Mouse (Mus musculus): ENCODE data around the gene Ssc5d. TPM values are rescaled to one million over a fixed set of nuclear protein-coding genes. Genes with fewer than 3 reads are reported as not detected.
A peak's percentile ranks its signal among the peaks of the same experiment; 100 is the strongest.

Gene Ssc5d
- polyA plus RNA-seq, 1 experiment from 2014 or later, result 1.6 TPM

GRCm38 (mm10) chr7:4899649-4900522 is 25.7 kb upstream of the Ssc5d start:
- peak; percentile 56; the same call in 1 of the 2 replicates for ATAC-seq (ENCODE audit: low FRiP score)
- 5% methylated on average over 19 of the region's 19 CpGs for WGBS
- no peak overlapping the region for H3K27ac ChIP-seq (ENCODE audit: low read depth, low read length)

GRCm38 (mm10) chr7:4900523-4900851 is 25.1 kb upstream of the Ssc5d start:
- no peaks in the 10 kb centered on the region for H3K36me3 ChIP-seq (ENCODE audit: control insufficient read depth, insufficient read depth, low read length)
- H3K4me3 ChIP-seq (ENCODE audit: low read depth, low read length), result no peak overlapping the region
- H3K27me3 ChIP-seq (ENCODE audit: control insufficient read depth, insufficient read depth, low read length), result peaks cover 6% of the 10 kb centered on the region
- peaks cover 3% of the 10 kb centered on the region; the same call in 1 of the 2 replicates for H3K4me1 ChIP-seq (ENCODE audit: control insufficient read depth, insufficient read depth, low read length)
- 20% methylated on average over 10 of the region's 11 CpGs for WGBS
- peak overlapping the region; percentile 12; the same call in 1 of the 2 replicates for H3K4me2 ChIP-seq
- no peak overlapping the region for H3K27ac ChIP-seq (ENCODE audit: low read depth, low read length)
- no peak overlapping the region for H3K9ac ChIP-seq (ENCODE audit: low read length)
- no peak for ATAC-seq (ENCODE audit: low FRiP score)
- H3K9me3 ChIP-seq (ENCODE audit: control insufficient read depth, low read length), result no peaks in the 10 kb centered on the region
- peak; percentile 79 for DNase-seq (ENCODE audit: low spot score, missing footprints)

More at GRCm38 (mm10) chr7:4899649-4900522, 25.7 kb upstream of the Ssc5d start:
- no peaks in the 10 kb centered on the region for H3K9me3 ChIP-seq (ENCODE audit: control insufficient read depth, low read length)
- H3K36me3 ChIP-seq (ENCODE audit: control insufficient read depth, insufficient read depth, low read length), result no peaks in the 10 kb centered on the region
- peaks cover 6% of the 10 kb centered on the region for H3K27me3 ChIP-seq (ENCODE audit: control insufficient read depth, insufficient read depth, low read length)
- peak overlapping the region; percentile 40 for H3K4me2 ChIP-seq
- peaks cover 3% of the 10 kb centered on the region; the same call in 1 of the 2 replicates for H3K4me1 ChIP-seq (ENCODE audit: control insufficient read depth, insufficient read depth, low read length)
- H3K4me3 ChIP-seq (ENCODE audit: low read depth, low read length), result peak overlapping the region; percentile 11; the same call in 1 of the 2 replicates
- peak overlapping the region; percentile 42 for H3K9ac ChIP-seq (ENCODE audit: low read length)
- peak; percentile 86 for DNase-seq (ENCODE audit: low spot score, missing footprints)

GRCm38 (mm10) chr7:4901171-4901570 is 24.4 kb upstream of the Ssc5d start:
- Histone ChIP-seq H3K9me3 (ENCODE audit: control insufficient read depth, low read length) (no peaks in the 10 kb centered on the region), H3K4me1 (ENCODE audit: control insufficient read depth, insufficient read depth, low read length) (peaks cover 3% of the 10 kb centered on the region; the same call in 1 of the 2 replicates), H3K27me3 (ENCODE audit: control insufficient read depth, insufficient read depth, low read length) (peaks cover 6% of the 10 kb centered on the region), H3K4me2 (no peak overlapping the region), H3K27ac (ENCODE audit: low read depth, low read length) (no peak overlapping the region), H3K36me3 (ENCODE audit: control insufficient read depth, insufficient read depth, low read length) (no peaks in the 10 kb centered on the region), H3K4me3 (ENCODE audit: low read depth, low read length) (no peak overlapping the region), H3K9ac (ENCODE audit: low read length) (no peak overlapping the region)
- peak; percentile 90 for DNase-seq (ENCODE audit: low spot score, missing footprints)
- 0 out of 2 replicates have a peak, but pooled peaks have one; percentile 12 for ATAC-seq (ENCODE audit: low FRiP score)
- 44% methylated on average over 8 of the region's 8 CpGs for WGBS

- WGBS, result 84% methylated on average over 9 of the region's 9 CpGs
- no peak overlapping the region for H3K4me3 ChIP-seq (ENCODE audit: low read depth, low read length)
- no peaks in the 10 kb centered on the region for H3K36me3 ChIP-seq (ENCODE audit: control insufficient read depth, insufficient read depth, low read length)
- DNase-seq (ENCODE audit: low spot score, missing footprints) (peak; percentile 74), ATAC-seq (ENCODE audit: low FRiP score) (no peak)
- peaks cover 3% of the 10 kb centered on the region; the same call in 1 of the 2 replicates for H3K4me1 ChIP-seq (ENCODE audit: control insufficient read depth, insufficient read depth, low read length)
- no peak overlapping the region for H3K4me2 ChIP-seq
- no peak overlapping the region for H3K27ac ChIP-seq (ENCODE audit: low read depth, low read length)
- H3K9ac ChIP-seq (ENCODE audit: low read length), result no peak overlapping the region
- H3K27me3 ChIP-seq (ENCODE audit: control insufficient read depth, insufficient read depth, low read length), result peaks cover 6% of the 10 kb centered on the region
- no peaks in the 10 kb centered on the region for H3K9me3 ChIP-seq (ENCODE audit: control insufficient read depth, low read length)
These were observed 23.2 kb upstream of the Ssc5d start for GRCm38 (mm10) chr7:4902404-4902803.

- WGBS, result 53% methylated on average over 10 of the region's 10 CpGs
- no peaks in the 10 kb centered on the region for H3K36me3 ChIP-seq (ENCODE audit: control insufficient read depth, insufficient read depth, low read length)
- ATAC-seq (ENCODE audit: low FRiP score) (no peak), DNase-seq (ENCODE audit: low spot score, missing footprints) (peak; percentile 67)
- H3K9me3 ChIP-seq (ENCODE audit: control insufficient read depth, low read length), result no peaks in the 10 kb centered on the region
- no peaks in the 10 kb centered on the region for H3K27me3 ChIP-seq (ENCODE audit: control insufficient read depth, insufficient read depth, low read length)
- H3K9ac ChIP-seq (ENCODE audit: low read length), result no peak within 1 kb of the TSS
- H3K4me3 ChIP-seq (ENCODE audit: low read depth, low read length), result no peak within 1 kb of the TSS
- H3K27ac ChIP-seq (ENCODE audit: low read depth, low read length), result no peak within 1 kb of the TSS
- H3K4me2 ChIP-seq, result no peak within 1 kb of the TSS
- no peaks in the 10 kb centered on the region for H3K4me1 ChIP-seq (ENCODE audit: control insufficient read depth, insufficient read depth, low read length)
These were observed 19.1 kb upstream of the Ssc5d start, which contains the start of gene Gm36210 for GRCm38 (mm10) chr7:4906466-4906950. Gene Gm36210 (minus strand): TSS chr7:4906516.

GRCm38 (mm10) chr7:4911561-4911960 is 14.0 kb upstream of the Ssc5d start:
- Histone ChIP-seq H3K36me3 (ENCODE audit: control insufficient read depth, insufficient read depth, low read length) (no peaks in the 10 kb centered on the region), H3K4me3 (ENCODE audit: low read depth, low read length) (no peak overlapping the region), H3K27ac (ENCODE audit: low read depth, low read length) (no peak overlapping the region), H3K9ac (ENCODE audit: low read length) (no peak overlapping the region), H3K4me1 (ENCODE audit: control insufficient read depth, insufficient read depth, low read length) (peaks cover 11% of the 10 kb centered on the region), H3K4me2 (no peak overlapping the region), H3K9me3 (ENCODE audit: control insufficient read depth, low read length) (no peaks in the 10 kb centered on the region), H3K27me3 (ENCODE audit: control insufficient read depth, insufficient read depth, low read length) (no peaks in the 10 kb centered on the region; the same call in 1 of the 2 replicates)
- DNase-seq (ENCODE audit: low spot score, missing footprints), result peak; percentile 97
- no peak for ATAC-seq (ENCODE audit: low FRiP score)
- 43% methylated on average over 9 of the region's 9 CpGs for WGBS

- ATAC-seq (ENCODE audit: low FRiP score), result no peak
- no peak for DNase-seq (ENCODE audit: low spot score, missing footprints)
- Histone ChIP-seq H3K36me3 (ENCODE audit: control insufficient read depth, insufficient read depth, low read length) (no peaks in the 10 kb centered on the region), H3K4me3 (ENCODE audit: low read depth, low read length) (no peak overlapping the region), H3K27ac (ENCODE audit: low read depth, low read length) (no peak overlapping the region), H3K9ac (ENCODE audit: low read length) (no peak overlapping the region), H3K4me1 (ENCODE audit: control insufficient read depth, insufficient read depth, low read length) (peaks cover 14% of the 10 kb centered on the region), H3K27me3 (ENCODE audit: control insufficient read depth, insufficient read depth, low read length) (no peaks in the 10 kb centered on the region; the same call in 1 of the 2 replicates), H3K4me2 (no peak overlapping the region), H3K9me3 (ENCODE audit: control insufficient read depth, low read length) (no peaks in the 10 kb centered on the region)
- 66% methylated on average over 5 of the region's 5 CpGs for WGBS
These were observed 13.3 kb upstream of the Ssc5d start for GRCm38 (mm10) chr7:4912248-4912647.

GRCm38 (mm10) chr7:4915007-4915665 is 10.4 kb upstream of the Ssc5d start, which contains the start of gene Zfp628:
Gene Zfp628 (plus strand): TSS chr7:4915217.
- Histone ChIP-seq H3K4me3 (ENCODE audit: low read depth, low read length) (peak within 1 kb of the TSS; percentile 79), H3K36me3 (ENCODE audit: control insufficient read depth, insufficient read depth, low read length) (peaks cover 7% of the 10 kb centered on the region), H3K27ac (ENCODE audit: low read depth, low read length) (peak within 1 kb of the TSS; percentile 94), H3K4me1 (ENCODE audit: control insufficient read depth, insufficient read depth, low read length) (peaks cover 14% of the 10 kb centered on the region), H3K9ac (ENCODE audit: low read length) (peak within 1 kb of the TSS; percentile 96), H3K9me3 (ENCODE audit: control insufficient read depth, low read length) (no peaks in the 10 kb centered on the region), H3K4me2 (peak within 1 kb of the TSS; percentile 67), H3K27me3 (ENCODE audit: control insufficient read depth, insufficient read depth, low read length) (no peaks in the 10 kb centered on the region; the same call in 1 of the 2 replicates)
- under 1% methylated on average over 47 of the region's 56 CpGs for WGBS
- DNase-seq (ENCODE audit: low spot score, missing footprints), result peak; percentile 99
- ATAC-seq (ENCODE audit: low FRiP score), result peak; percentile 94
